Mouse (Mus musculus) kidney, embryonic 14.5 days (tissue): ENCODE results near the gene Ush2a. TPM values are rescaled to one million over a fixed set of nuclear protein-coding genes. Genes with fewer than 3 reads are reported as not detected.

ENCODE experiments used
- ATAC-seq: fragments of 200-750 bp; cut with Nextera tagmentation; 2 replicates; pipeline ENCODE4 v1.8.0; 2017; ENCODE audit warnings: moderate number of reproducible peaks, mild to moderate bottlenecking, moderate TSS enrichment, moderate library complexity; ENCODE audit not compliant: low FRiP score, low TSS enrichment
- H3K27ac ChIP-seq: fragments of 300-500 bp; sonication (generic); 2 replicates; pipeline ENCODE4 v1.5.1; 2014; ENCODE audit warnings: low read depth, mild to moderate bottlenecking, low read length, moderate library complexity, mixed read lengths
- H3K27me3 ChIP-seq: fragments of 300-500 bp; sonication (generic); 2 replicates; pipeline ENCODE4 v1.6.1; 2014; ENCODE audit warnings: mild to moderate bottlenecking, low read length; ENCODE audit not compliant: control insufficient read depth, insufficient read depth
- H3K36me3 ChIP-seq: fragments of 300-500 bp; sonication (generic); 2 replicates; pipeline ENCODE4 v1.6.1; 2014; ENCODE audit warnings: low read length, mixed read lengths; ENCODE audit not compliant: control insufficient read depth, insufficient read depth
- H3K4me1 ChIP-seq: fragments of 300-500 bp; sonication (generic); 2 replicates; pipeline ENCODE4 v1.6.1; 2014; ENCODE audit warnings: low read length, mixed read lengths; ENCODE audit not compliant: control insufficient read depth, insufficient read depth
- H3K4me2 ChIP-seq: fragments of 300-500 bp; sonication (generic); replicated peaks from 2 replicates; pipeline ENCODE4 v1.6.1; 2014; ENCODE audit warnings: low read depth, mild to moderate bottlenecking, low read length
- H3K4me3 ChIP-seq: fragments of 300-500 bp; sonication (generic); 2 replicates; pipeline ENCODE4 v1.5.1; 2014; ENCODE audit warnings: mild to moderate bottlenecking, low read length
- H3K9ac ChIP-seq: fragments of 300-500 bp; sonication (generic); 2 replicates; pipeline ENCODE4 v1.6.1; 2014; ENCODE audit warnings: low read depth, mild to moderate bottlenecking, low read length, moderate library complexity
- H3K9me3 ChIP-seq: fragments of 300-500 bp; sonication (generic); 2 replicates; pipeline ENCODE4 v1.6.1; 2016; ENCODE audit warnings: low read length; ENCODE audit not compliant: control insufficient read depth
- WGBS: fragments of 180-500 bp; shearing (Covaris S2); extraction: QIAGEN DNeasy Blood & Tissue Kit; methylation state at CpG from one replicate; pipeline ENCODE4 v1.1.7; 2014; 5-methylcytosine and 5-hydroxymethylcytosine counted together
- polyA plus RNA-seq: library from polyadenylated mRNA; unstranded; fragments of >200 nt; fragmentation: Nextera tagmentation; extraction: Ambion mirVana; gene quantifications from 2 replicates; pipeline ENCODE4 v1.2.1, GENCODE M21; 2014

Ush2a gene
- polyA plus RNA-seq, 1 experiment from 2014 or later, result 0.23 TPM

GRCm38 (mm10) chr1:188824878-188825532 is 563.2 kb downstream of the Ush2a start:
- Histone ChIP-seq H3K4me3 (no peak overlapping the region), H3K27ac (no peak overlapping the region), H3K9me3 (no peaks in the 10 kb centered on the region), H3K9ac (no peak overlapping the region), H3K27me3 (no peaks in the 10 kb centered on the region), H3K4me1 (no peaks in the 10 kb centered on the region), H3K36me3 (no peaks in the 10 kb centered on the region), H3K4me2 (no peak overlapping the region)
- WGBS, result 81% methylated on average over 8 of the region's 8 CpGs
- ATAC-seq, result no peak

DNA sequence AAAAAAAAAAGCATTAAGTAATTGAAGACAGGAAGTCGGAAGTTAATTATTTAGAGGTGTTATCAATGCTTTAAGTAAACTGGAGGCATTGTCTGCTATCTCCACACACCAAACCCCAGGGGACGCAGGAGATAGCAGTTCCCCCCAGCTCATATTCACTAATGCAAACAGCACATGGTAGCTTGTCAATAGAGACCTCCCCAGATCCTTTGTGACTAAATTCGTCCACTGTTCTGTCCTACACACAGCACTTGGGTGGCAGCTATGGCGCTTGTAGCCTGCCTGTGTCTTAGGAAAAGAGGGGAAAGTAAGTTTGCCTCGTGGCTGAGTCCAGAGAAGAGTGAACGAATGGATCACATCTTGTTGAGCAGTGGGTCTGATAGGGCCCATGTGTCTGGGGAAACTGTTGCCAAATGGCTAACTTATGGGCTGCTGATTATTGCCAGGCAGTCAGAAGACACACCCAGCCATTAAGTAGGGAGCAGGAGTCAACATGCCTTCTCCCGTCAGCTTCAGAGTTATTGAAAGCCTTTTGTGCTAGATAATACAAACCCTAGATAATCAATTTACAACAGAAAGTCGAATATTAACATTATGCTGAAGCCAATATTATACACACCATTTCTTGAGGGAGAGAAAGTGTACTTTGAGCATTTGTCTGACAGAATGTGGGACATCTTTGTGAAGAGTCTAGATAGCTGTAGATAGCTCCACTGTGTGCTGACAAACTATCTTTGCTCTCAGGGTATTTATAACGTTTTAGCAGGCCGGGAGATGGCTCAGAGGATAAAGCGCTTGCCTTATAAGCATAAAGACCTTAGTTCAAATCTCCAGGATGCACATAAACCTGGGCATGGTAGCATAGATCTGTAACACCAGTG is 568.9 kb downstream of the Ush2a start:
- 71% methylated on average over 11 of the region's 11 CpGs for WGBS
- no peaks in the 10 kb centered on the region for H3K4me1 ChIP-seq
- no peak overlapping the region for H3K4me2 ChIP-seq
- no peak for ATAC-seq
- H3K4me3 ChIP-seq, result no peak overlapping the region
- no peak overlapping the region for H3K27ac ChIP-seq
- H3K27me3 ChIP-seq, result no peaks in the 10 kb centered on the region
- no peaks in the 10 kb centered on the region for H3K9me3 ChIP-seq
- H3K36me3 ChIP-seq, result no peaks in the 10 kb centered on the region
- no peak overlapping the region for H3K9ac ChIP-seq

DNA sequence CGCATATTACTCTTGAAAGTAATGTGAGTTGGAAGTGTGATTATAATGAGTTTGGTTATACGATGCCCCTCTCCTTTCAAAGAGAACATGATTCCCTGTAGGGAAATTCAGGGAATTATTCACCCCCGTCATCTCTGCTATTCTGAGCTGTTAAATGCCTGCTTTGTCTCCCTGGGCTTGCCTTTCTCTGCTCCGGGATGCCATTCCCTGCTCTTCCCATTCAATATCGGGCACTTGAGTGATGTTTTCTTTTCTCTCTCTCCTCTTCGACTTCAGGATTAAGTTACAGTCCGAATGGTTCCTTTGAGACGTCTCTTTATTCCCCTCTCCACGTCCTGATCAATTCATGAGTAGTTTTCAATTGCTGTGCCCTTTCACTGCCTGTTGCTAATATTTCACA is 572.1 kb downstream of the Ush2a start:
- no peaks in the 10 kb centered on the region for H3K9me3 ChIP-seq
- 24% methylated on average over 9 of the region's 9 CpGs for WGBS
- no peaks in the 10 kb centered on the region for H3K4me1 ChIP-seq
- no peak overlapping the region for H3K4me3 ChIP-seq
- no peak overlapping the region for H3K27ac ChIP-seq
- H3K27me3 ChIP-seq, result no peaks in the 10 kb centered on the region
- no peak overlapping the region for H3K9ac ChIP-seq
- ATAC-seq, result no peak
- H3K4me2 ChIP-seq, result no peak overlapping the region
- H3K36me3 ChIP-seq, result no peaks in the 10 kb centered on the region

DNA sequence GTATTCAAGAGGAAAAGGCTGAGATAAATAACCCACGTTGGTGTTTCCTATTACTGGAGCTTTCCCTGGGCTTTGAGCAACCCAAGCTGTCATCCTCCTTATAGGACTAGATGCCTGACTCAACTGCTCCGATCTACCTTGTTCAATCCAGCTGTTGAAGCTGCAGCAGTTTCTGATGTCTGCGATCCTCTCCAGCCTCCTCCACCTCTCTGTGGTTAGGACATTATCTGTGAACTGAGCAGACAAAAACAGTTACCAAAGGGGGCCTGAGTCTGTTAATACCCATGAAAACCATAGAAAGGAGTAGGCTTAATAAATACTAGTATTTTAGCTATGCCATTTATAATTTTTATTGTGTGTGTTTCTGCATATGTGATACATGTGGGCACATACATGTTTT is 572.9 kb downstream of the Ush2a start:
- Histone ChIP-seq H3K4me1 (no peaks in the 10 kb centered on the region), H3K4me3 (no peak overlapping the region), H3K27me3 (no peaks in the 10 kb centered on the region), H3K27ac (no peak overlapping the region), H3K4me2 (no peak overlapping the region), H3K9ac (no peak overlapping the region), H3K36me3 (no peaks in the 10 kb centered on the region), H3K9me3 (no peaks in the 10 kb centered on the region)
- WGBS, result 81% methylated on average over 3 of the region's 3 CpGs
- ATAC-seq, result no peak

GRCm38 (mm10) chr1:188837613-188838295 is 575.9 kb downstream of the Ush2a start:
- Histone ChIP-seq H3K4me2 (no peak overlapping the region), H3K4me3 (no peak overlapping the region), H3K4me1 (no peaks in the 10 kb centered on the region), H3K27me3 (no peaks in the 10 kb centered on the region), H3K27ac (no peak overlapping the region), H3K9ac (no peak overlapping the region), H3K36me3 (no peaks in the 10 kb centered on the region), H3K9me3 (no peaks in the 10 kb centered on the region)
- no peak for ATAC-seq
- WGBS, result 80% methylated on average over 5 of the region's 5 CpGs

DNA sequence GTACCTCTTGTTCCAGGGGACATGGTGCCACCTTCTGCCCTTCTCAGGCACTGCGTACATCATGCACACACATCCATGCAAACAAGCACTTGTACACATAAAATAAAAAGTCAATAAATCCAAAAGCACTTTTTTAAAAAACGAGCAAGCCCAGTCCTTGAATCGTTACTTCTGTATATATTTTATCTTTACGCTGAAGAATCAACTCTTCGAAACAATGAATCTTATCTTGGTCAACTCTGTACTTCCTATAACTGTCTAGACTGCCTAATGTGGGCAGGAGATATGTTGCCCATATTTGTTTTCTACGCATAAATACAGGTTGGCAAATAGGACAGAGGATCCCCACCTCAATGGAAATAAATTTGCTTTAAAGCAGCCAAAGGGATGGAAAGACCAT is 585.4 kb downstream of the Ush2a start:
- Histone ChIP-seq H3K36me3 (no peaks in the 10 kb centered on the region), H3K27me3 (no peaks in the 10 kb centered on the region), H3K4me3 (no peak overlapping the region), H3K4me2 (no peak overlapping the region), H3K4me1 (no peaks in the 10 kb centered on the region), H3K9ac (no peak overlapping the region), H3K27ac (no peak overlapping the region), H3K9me3 (no peaks in the 10 kb centered on the region)
- WGBS, result 95% methylated on average over 6 of the region's 6 CpGs
- no peak for ATAC-seq

DNA sequence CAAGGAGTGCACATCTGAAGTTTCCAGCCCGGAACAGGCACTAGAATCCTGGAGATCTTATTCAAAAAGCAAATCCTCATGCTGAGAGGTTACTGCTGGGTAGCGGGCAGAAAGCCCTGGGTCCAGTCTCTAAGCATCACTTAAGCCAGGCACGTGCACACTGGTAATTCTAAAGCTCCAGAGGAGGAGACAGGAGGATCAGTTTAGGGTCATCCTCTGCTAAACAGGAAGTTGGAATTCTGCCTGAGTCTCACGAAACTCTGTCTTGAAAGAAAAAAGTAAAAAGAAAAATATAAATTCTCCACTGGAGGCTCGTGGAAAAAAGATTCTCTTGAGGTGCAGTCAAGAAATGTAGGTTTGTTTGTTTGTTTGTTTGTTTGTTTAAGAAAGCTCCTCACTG is 591.0 kb downstream of the Ush2a start:
- Histone ChIP-seq H3K4me1 (no peaks in the 10 kb centered on the region), H3K9ac (no peak overlapping the region), H3K4me2 (no peak overlapping the region), H3K27me3 (no peaks in the 10 kb centered on the region), H3K4me3 (no peak overlapping the region), H3K27ac (no peak overlapping the region), H3K9me3 (no peaks in the 10 kb centered on the region), H3K36me3 (no peaks in the 10 kb centered on the region)
- no peak for ATAC-seq
- WGBS, result 71% methylated on average over 5 of the region's 5 CpGs

- no peak overlapping the region for H3K4me3 ChIP-seq
- H3K27me3 ChIP-seq, result no peaks in the 10 kb centered on the region
- no peak overlapping the region for H3K4me2 ChIP-seq
- ATAC-seq, result no peak
- no peaks in the 10 kb centered on the region for H3K4me1 ChIP-seq
- H3K27ac ChIP-seq, result no peak overlapping the region
- no peaks in the 10 kb centered on the region for H3K9me3 ChIP-seq
- H3K9ac ChIP-seq, result no peak overlapping the region
- H3K36me3 ChIP-seq, result no peaks in the 10 kb centered on the region
These were observed 592.4 kb downstream of the Ush2a start for GRCm38 (mm10) chr1:188854240-188854639.

GRCm38 (mm10) chr1:188855034-188855433 is 593.2 kb downstream of the Ush2a start:
- Histone ChIP-seq H3K27ac (no peak overlapping the region), H3K9me3 (no peaks in the 10 kb centered on the region), H3K4me2 (no peak overlapping the region), H3K4me3 (no peak overlapping the region), H3K27me3 (no peaks in the 10 kb centered on the region), H3K36me3 (no peaks in the 10 kb centered on the region), H3K4me1 (no peaks in the 10 kb centered on the region), H3K9ac (no peak overlapping the region)
- no peak for ATAC-seq
- WGBS, result 100% methylated on average over 2 of the region's 2 CpGs
